ENCODE assay signal across 8 mouse cellular contexts in genomic region chr6:7693666-7694065, GRCm38 (mm10). TPM values are rescaled to one million over a fixed set of nuclear protein-coding genes. Genes with fewer than 3 reads are reported as not detected.
DNase-seq lines count a peak whose midpoint lies in the region; ATAC-seq and TF ChIP-seq lines count a peak whose summit lies in the region.

No protein-coding gene starts in this region.

- H3K9me3 ChIP-seq in heart, embryonic 10.5 days = no peaks in the 10 kb centered on the region
- H3K9me3 ChIP-seq in E14TG2a.4 (ENCODE audit: low read length) = no peaks in the 10 kb centered on the region
- H3K9me3 ChIP-seq in embryonic facial prominence, embryonic 14.5 days (ENCODE audit: control insufficient read depth, low read length) = no peaks in the 10 kb centered on the region
- H3K9me3 ChIP-seq in liver, embryonic 15.5 days (replicated peaks) = no peaks in the 10 kb centered on the region

- H3K4me1 ChIP-seq in heart, embryonic 10.5 days = no peaks in the 10 kb centered on the region
- peaks cover 72% of the 10 kb centered on the region for H3K4me1 ChIP-seq in E14TG2a.4 (replicated peaks; ENCODE audit: low read depth, low read length)
- peaks cover 10% of the 10 kb centered on the region; the same call in 1 of the 2 replicates for H3K4me1 ChIP-seq in embryonic facial prominence, embryonic 14.5 days (ENCODE audit: control insufficient read depth, insufficient read depth, low read length)
- peaks cover 76% of the 10 kb centered on the region for H3K4me1 ChIP-seq in liver, embryonic 15.5 days (replicated peaks)

- H3K9ac ChIP-seq in embryonic facial prominence, embryonic 14.5 days (ENCODE audit: low read depth, low read length) = no peak overlapping the region
- H3K9ac ChIP-seq in liver, embryonic 15.5 days = no peak overlapping the region

- ATAC-seq in embryonic facial prominence, embryonic 14.5 days (ENCODE audit: low read depth) = no peak
- ATAC-seq in liver, embryonic 15.5 days (ENCODE audit: insufficient read depth) = no peak

- no peak overlapping the region for H3K27ac ChIP-seq in heart, embryonic 10.5 days
- H3K27ac ChIP-seq in embryonic facial prominence, embryonic 14.5 days (replicated peaks; ENCODE audit: low read depth, low read length) = no peak overlapping the region
- H3K27ac ChIP-seq in liver, embryonic 15.5 days (replicated peaks) = peak overlapping the region; percentile 88
- no peak overlapping the region for H3K27ac ChIP-seq in gastrocnemius, adult 2 months

- H3K27me3 ChIP-seq in heart, embryonic 10.5 days (ENCODE audit: insufficient read depth, poor library complexity, severe bottlenecking) = no peaks in the 10 kb centered on the region
- no peaks in the 10 kb centered on the region for H3K27me3 ChIP-seq in E14TG2a.4 (ENCODE audit: insufficient read depth, low read length)
- H3K27me3 ChIP-seq in embryonic facial prominence, embryonic 14.5 days (replicated peaks; ENCODE audit: control insufficient read depth, insufficient read depth, low read length) = no peaks in the 10 kb centered on the region
- no peaks in the 10 kb centered on the region for H3K27me3 ChIP-seq in liver, embryonic 15.5 days

- no peak for DNase-seq in heart, embryonic 10.5 days (ENCODE audit: low spot score)
- DNase-seq in heart, postnatal 4 days = no peak
- no peak for DNase-seq in embryonic facial prominence, embryonic 14.5 days (ENCODE audit: low spot score)
- no peak for DNase-seq in gastrocnemius, adult 2 months
- DNase-seq in urinary bladder, postnatal 25 days (ENCODE audit: low spot score) = no peak
- no peak for DNase-seq in adrenal gland, postnatal 14 days

- 0 out of 2 replicates have a peak overlapping the region, but pooled peaks have one; percentile 89 for H3K4me2 ChIP-seq in embryonic facial prominence, embryonic 14.5 days (ENCODE audit: low read depth, low read length)
- peak overlapping the region; percentile 83 for H3K4me2 ChIP-seq in liver, embryonic 15.5 days

- WGBS in heart, embryonic 10.5 days = 68% methylated on average over 5 of the region's 5 CpGs
- 60% methylated on average over 5 of the region's 5 CpGs for WGBS in embryonic facial prominence, embryonic 14.5 days
- WGBS in liver, embryonic 15.5 days (ENCODE audit: insufficient replicate concordance) = 51% methylated on average over 5 of the region's 5 CpGs

- intact Hi-C loops in gastrocnemius, adult 2 months (cut with DNase I) = no loop called here

- H3K4me3 ChIP-seq in heart, embryonic 10.5 days = peak overlapping the region; percentile 82; the same call in 1 of the 2 replicates
- H3K4me3 ChIP-seq in E14TG2a.4 (replicated peaks; ENCODE audit: low read length) = peak overlapping the region; percentile 91; the same call in 1 of the 2 replicates
- no peak overlapping the region for H3K4me3 ChIP-seq in embryonic facial prominence, embryonic 14.5 days (ENCODE audit: low read depth, low read length)
- H3K4me3 ChIP-seq in liver, embryonic 15.5 days (replicated peaks) = peak overlapping the region; percentile 75; the same call in 1 of the 2 replicates
- no peak overlapping the region for H3K4me3 ChIP-seq in gastrocnemius, adult 2 months

- TF ChIP-seq CTCF in E14TG2a.4 (conservative IDR thresholded peaks at IDR 0.05; ENCODE audit: low read length) = no peak
- TF ChIP-seq CTCF in gastrocnemius, adult 2 months (IDR thresholded peaks at IDR 0.05) = no peak

- H3K36me3 ChIP-seq in heart, embryonic 10.5 days = no peaks in the 10 kb centered on the region
- H3K36me3 ChIP-seq in E14TG2a.4 (ENCODE audit: insufficient read depth, low read length) = peaks cover 3% of the 10 kb centered on the region
- no peaks in the 10 kb centered on the region for H3K36me3 ChIP-seq in embryonic facial prominence, embryonic 14.5 days (ENCODE audit: control insufficient read depth, insufficient read depth, low read length)
- peaks cover 17% of the 10 kb centered on the region for H3K36me3 ChIP-seq in liver, embryonic 15.5 days (replicated peaks)

RNA-seq across cellular contexts. Expression of gene Asns, which starts 0.6 kb away (rescaled TPM):
- polyA plus RNA-seq in heart, embryonic 10.5 days (2016; fragmentation: Nextera tagmentation; extraction: Ambion mirVana) = 65.5 and 84.5 TPM in 2 replicates
- total RNA-seq in heart, postnatal 4 days (2021) = 1 to 10 TPM; 8.5 to 9.1 TPM
- 67.7 and 67.8 TPM in 2 replicates for polyA plus RNA-seq in embryonic facial prominence, embryonic 14.5 days (2014; fragmentation: Nextera tagmentation; extraction: Ambion mirVana)
- polyA plus RNA-seq in liver, embryonic 15.5 days (2015; fragmentation: Nextera tagmentation; extraction: Ambion mirVana) = 305 and 316 TPM in 2 replicates
- total RNA-seq in gastrocnemius, adult 2 months (2021) = 1 to 10 TPM; 1.7 to 2.1 TPM
- 64.5 and 67.2 TPM in 2 replicates for total RNA-seq in adrenal gland, postnatal 14 days (2021)

Comparison
In these comparisons a context has a peak if more than half of its experiments do, and no peak if none do; other contexts are left out.
1. H3K4me3 ChIP-seq: peak in heart, embryonic 10.5 days (single experiment), E14TG2a.4 (single experiment) and liver, embryonic 15.5 days (single experiment); none in embryonic facial prominence, embryonic 14.5 days (single experiment) and gastrocnemius, adult 2 months (single experiment).